Mouse (Mus musculus) embryonic fibroblast, embryonic 13.5 days (primary cell): ENCODE measurements around the gene Ggt1. TPM values are rescaled to one million over a fixed set of nuclear protein-coding genes. Genes with fewer than 3 reads are reported as not detected.
A peak's percentile ranks its signal among the peaks of the same experiment; 100 is the strongest.
"Not testable (repeated sequence)": the region's sequence is repeated elsewhere in the genome, so short reads cannot be mapped to it uniquely, and the experiment has no call there.

Source experiments
- H3K27ac ChIP-seq: 2 replicates; pipeline ENCODE4 v1.5.1; 2012; ENCODE audit warnings: low read length, control low read depth, inconsistent platforms; ENCODE audit not compliant: insufficient read depth
- H3K4me1 ChIP-seq: 2 replicates; pipeline ENCODE4 v1.6.1; 2011; ENCODE audit warnings: low read length; ENCODE audit not compliant: control insufficient read depth, insufficient read depth
- H3K4me3 ChIP-seq: 2 replicates; pipeline ENCODE4 v1.5.1; 2011; ENCODE audit warnings: mild to moderate bottlenecking, control low read depth, low read length; ENCODE audit not compliant: insufficient read depth
- CTCF ChIP-seq: IDR thresholded peaks from 2 replicates; pipeline ENCODE4 v1.5.1; 2011; ENCODE audit warnings: mild to moderate bottlenecking, control low read depth, low read length, moderate library complexity, borderline replicate concordance; ENCODE audit not compliant: insufficient read depth
- POLR2A ChIP-seq: IDR thresholded peaks from 2 replicates; pipeline ENCODE4 v1.6.1; 2011; ENCODE audit warnings: low read depth, mild to moderate bottlenecking, control low read depth, low read length, moderate library complexity
- polyA plus RNA-seq: library from polyadenylated mRNA; stranded (reverse); fragments of >200 nt; gene quantifications from 2 replicates; pipeline ENCODE4 v1.2.4, GENCODE M21; 2011; ENCODE audit warnings: low read depth; ENCODE audit not compliant: missing spikeins, insufficient read length

Gene Ggt1
- polyA plus RNA-seq, 1 experiment: not detected

DNA sequence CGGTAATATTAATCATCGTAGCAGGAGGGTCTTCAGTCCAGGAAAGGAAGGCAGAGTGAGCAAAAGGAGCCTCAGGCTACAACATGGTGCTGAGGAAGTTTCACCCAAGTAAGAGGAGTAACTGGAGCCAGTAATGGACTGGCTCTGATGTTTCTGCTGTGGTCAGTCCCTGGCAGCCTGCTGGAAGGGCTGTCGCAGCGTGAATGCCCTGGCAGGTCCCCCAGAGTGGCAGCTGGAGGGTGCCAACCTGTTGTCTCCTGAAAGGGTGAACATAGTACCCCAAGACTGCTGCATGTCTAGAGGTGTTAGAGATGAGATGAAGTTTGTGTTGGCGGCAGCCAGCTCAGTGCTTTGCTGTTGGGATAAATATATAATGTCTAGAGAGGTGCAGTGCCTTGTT lies 40.8 kb upstream of the Ggt1 start:
- TF ChIP-seq CTCF (no peak), POLR2A (no peak)
- Histone ChIP-seq H3K4me3 (no peak overlapping the region; the same call in 1 of the 2 replicates), H3K27ac (no peak overlapping the region), H3K4me1 (peaks cover 7% of the 10 kb centered on the region)

DNA sequence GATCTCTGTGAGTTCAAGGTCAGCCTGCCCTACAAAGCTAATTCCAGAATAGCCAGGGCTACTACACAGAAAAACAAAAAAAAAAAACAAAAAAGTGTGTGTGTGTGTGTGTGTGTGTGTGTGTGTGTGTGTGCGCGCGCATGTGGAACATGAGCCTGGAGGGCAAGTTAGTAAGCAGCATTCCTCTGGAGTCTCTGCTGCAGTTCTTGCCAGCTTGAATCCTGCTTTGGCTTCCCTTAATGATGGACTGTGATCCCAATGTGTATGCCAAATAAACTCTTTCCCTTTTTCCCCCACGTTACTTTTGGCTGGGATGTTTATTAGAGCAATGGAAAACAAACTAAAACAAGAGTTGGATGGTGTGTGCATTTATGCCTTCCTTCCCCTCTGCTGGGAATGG lies 39.8 kb upstream of the Ggt1 start:
- Histone ChIP-seq H3K4me1 (0 out of 2 replicates have a peak, but pooled peaks cover 5% of the 10 kb centered on the region), H3K27ac (no peak overlapping the region), H3K4me3 (no peak overlapping the region)
- TF ChIP-seq CTCF (no peak), POLR2A (no peak)

DNA sequence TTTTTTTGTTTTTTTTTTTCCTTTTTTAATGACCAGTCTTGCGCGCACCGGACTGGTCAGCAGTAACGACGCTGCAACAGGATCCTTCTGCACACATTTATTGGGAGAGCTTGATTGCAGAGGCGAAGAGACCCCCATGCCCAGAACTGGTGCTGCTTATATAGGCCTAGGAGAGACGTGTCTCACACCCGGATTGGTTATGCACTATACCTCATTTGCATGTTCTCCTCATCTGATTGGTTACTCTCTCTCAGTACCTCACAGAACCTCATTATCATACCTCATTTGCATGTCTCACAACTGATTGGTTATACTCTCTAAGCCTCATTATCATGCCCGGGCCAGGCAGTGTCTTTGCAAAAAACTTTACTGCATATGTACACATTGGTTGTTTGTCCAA lies 36.0 kb upstream of the Ggt1 start:
- not testable (repeated sequence) for H3K27ac ChIP-seq, H3K4me3 ChIP-seq, H3K4me1 ChIP-seq

DNA sequence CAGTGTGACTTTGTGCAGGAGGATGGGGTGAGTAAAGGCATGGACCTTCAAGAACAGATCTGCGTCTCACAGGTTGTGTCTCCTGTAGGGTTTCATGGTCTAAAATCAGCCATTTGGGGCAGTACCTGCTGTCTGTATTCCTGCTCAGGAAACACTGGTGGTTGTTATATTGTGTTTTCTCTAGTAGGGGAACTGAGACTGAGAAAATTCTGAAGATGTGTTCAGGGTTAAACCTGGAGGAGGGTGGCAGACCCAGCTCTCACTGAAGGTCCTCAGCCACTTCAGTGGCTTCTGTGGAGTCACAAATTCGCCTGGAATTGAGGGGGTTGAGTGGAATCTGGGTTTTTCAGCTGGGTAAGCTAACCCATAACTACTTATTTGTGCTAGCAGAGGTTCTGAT lies 31.1 kb upstream of the Ggt1 start:
- no peak overlapping the region for H3K27ac ChIP-seq
- no peak overlapping the region for H3K4me3 ChIP-seq
- peaks cover 3% of the 10 kb centered on the region; the same call in 1 of the 2 replicates for H3K4me1 ChIP-seq
- TF ChIP-seq POLR2A (no peak), CTCF (no peak)

DNA sequence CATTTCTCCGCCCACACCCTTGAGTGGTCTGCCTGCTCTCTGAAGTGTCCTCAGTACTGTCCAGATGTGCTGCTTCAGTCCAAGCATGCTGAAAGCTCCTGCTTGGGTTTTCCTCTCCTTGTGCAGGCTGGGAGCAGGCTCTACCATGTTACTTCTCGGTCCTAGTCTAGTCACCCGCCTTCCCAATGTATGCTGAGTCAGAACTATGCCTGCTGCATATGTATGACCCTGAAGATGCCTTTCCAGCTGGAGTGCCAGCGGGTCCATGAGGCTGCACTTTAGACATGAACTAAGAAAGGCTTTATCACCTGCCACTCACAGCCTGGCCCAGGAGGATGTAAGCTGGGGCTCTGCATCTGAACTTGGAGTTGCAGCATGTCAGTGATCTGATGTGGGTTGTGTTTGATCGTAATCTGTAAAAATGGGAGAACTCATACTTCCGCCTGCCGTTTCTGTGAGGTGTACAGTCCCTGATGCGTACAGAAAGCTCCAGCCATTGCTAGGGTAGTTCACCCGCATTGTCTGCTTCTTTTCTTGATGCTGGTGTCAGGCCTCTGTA lies 29.8 kb upstream of the Ggt1 start:
- no peak overlapping the region for H3K27ac ChIP-seq
- TF ChIP-seq CTCF: no peak
- no peak for TF ChIP-seq POLR2A
- peaks cover 3% of the 10 kb centered on the region; the same call in 1 of the 2 replicates for H3K4me1 ChIP-seq
- no peak overlapping the region for H3K4me3 ChIP-seq

DNA sequence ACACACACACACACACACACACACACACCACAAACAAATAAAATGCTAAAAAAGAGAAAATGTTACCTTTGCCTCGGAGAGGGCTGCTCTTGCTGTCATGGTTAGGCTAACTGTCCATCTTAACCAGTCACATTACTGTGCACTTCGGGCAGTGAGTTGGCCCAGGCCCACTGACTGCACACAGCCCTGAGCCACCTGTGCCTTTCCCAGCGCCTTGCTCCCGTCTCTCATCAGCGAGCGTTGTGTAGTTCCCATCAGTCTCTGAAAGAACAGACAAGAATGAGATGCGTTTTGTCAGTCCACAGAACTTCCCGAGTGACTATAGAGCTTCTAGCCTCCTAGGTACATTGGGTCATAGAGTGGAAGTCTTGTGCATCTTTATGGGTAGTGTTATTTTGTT lies 27.2 kb upstream of the Ggt1 start:
- Histone ChIP-seq H3K27ac (no peak overlapping the region), H3K4me1 (peaks cover 3% of the 10 kb centered on the region; the same call in 1 of the 2 replicates), H3K4me3 (no peak overlapping the region)
- TF ChIP-seq CTCF (no peak), POLR2A (no peak)

DNA sequence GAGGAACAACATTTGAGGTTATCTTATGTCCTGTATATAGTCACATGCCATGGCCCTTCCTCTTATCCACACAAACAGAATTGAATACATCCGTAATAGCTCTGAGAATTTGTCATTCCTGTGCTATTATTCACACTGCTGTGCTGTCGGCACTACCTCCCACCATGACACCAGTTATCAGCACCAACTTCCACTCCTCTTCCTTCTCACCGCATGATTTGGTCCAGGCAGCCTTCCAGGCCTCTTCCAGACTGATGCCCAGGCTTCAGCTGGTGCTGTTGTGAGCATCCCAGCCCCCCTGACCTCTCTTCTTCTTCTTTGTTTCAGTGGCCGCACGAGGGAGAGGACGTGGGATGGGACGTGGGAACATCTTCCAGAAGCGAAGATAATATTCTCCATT lies 26.5 kb upstream of the Ggt1 start:
- Histone ChIP-seq H3K4me1 (peaks cover 3% of the 10 kb centered on the region; the same call in 1 of the 2 replicates), H3K27ac (no peak overlapping the region), H3K4me3 (no peak overlapping the region)
- TF ChIP-seq CTCF (no peak), POLR2A (no peak)

DNA sequence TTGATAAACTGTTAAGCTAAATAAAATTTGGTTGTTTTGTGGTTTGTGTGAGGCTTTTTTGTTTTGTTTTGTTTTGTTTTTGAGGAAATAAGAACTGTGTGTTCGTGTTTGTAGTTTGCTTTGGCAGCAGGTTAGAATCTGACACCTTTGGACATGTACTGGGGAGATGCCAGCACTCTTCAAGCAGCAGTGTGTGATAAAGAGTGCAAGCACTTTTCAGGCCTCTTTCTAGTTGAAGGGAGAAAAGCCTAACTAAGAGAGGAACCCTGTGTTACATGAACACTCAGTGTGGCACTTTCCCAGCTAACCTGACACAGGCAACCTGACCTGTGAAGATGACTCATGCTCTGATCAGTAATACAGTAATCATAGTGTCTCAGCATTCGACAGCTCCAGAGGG lies 26.0 kb upstream of the Ggt1 start:
- TF ChIP-seq CTCF (no peak), POLR2A (no peak)
- H3K27ac ChIP-seq: no peak overlapping the region
- H3K4me3 ChIP-seq: no peak overlapping the region
- peaks cover 3% of the 10 kb centered on the region; the same call in 1 of the 2 replicates for H3K4me1 ChIP-seq

GRCm38 (mm10) chr10:75536123-75536522 lies 25.3 kb upstream of the Ggt1 start:
- Histone ChIP-seq H3K4me3 (no peak overlapping the region), H3K4me1 (peaks cover 3% of the 10 kb centered on the region; the same call in 1 of the 2 replicates), H3K27ac (no peak overlapping the region)
- TF ChIP-seq POLR2A: no peak
- no peak for TF ChIP-seq CTCF

GRCm38 (mm10) chr10:75547901-75548300 lies 13.5 kb upstream of the Ggt1 start:
- Histone ChIP-seq H3K4me3 (no peak overlapping the region), H3K27ac (peak overlapping the region; percentile 41; the same call in 1 of the 2 replicates)

DNA sequence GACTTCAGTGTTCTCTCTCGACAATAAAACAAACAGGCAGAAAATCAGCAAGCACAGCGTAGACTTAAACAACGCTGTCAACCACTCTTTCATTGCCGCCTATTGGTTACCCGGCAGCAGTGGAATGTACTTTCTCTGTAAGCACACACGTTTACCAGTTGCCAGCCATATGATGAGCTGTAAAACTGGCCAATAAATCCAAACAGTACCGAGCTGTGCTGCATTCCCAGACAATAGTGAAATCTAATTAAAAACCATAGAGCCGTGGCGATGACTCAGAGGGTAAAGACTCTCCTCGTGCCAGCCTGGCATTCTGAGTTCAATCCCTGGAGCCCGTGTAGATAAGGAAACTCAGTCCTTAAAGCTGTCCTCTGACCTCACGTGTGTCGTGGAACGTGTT lies 12.9 kb upstream of the Ggt1 start:
- Histone ChIP-seq H3K27ac (no peak overlapping the region), H3K4me3 (no peak overlapping the region), H3K4me1 (no peaks in the 10 kb centered on the region; the same call in 1 of the 2 replicates)
- TF ChIP-seq CTCF (no peak), POLR2A (no peak)

More at GRCm38 (mm10) chr10:75547901-75548300, 13.5 kb upstream of the Ggt1 start:
- H3K4me1 ChIP-seq: no peaks in the 10 kb centered on the region; the same call in 1 of the 2 replicates
- TF ChIP-seq CTCF: no peak
- TF ChIP-seq POLR2A: no peak
